Mouse (Mus musculus) liver, embryonic 14.5 days (tissue): ENCODE results near the gene Rph3a. TPM values are rescaled to one million over a fixed set of nuclear protein-coding genes. Genes with fewer than 3 reads are reported as not detected.

Source experiments
- ATAC-seq: fragments of 200-750 bp; cut with Nextera tagmentation; 2 replicates; pipeline ENCODE4 v1.8.0; 2017; ENCODE audit warnings: moderate number of reproducible peaks, mild to moderate bottlenecking, moderate library complexity; ENCODE audit not compliant: insufficient read depth
- DNase-seq, 3 experiments: peaks; one replicate each; pipeline ENCODE4 v3.0.0-alpha.2; 2012 to 2013; ENCODE audit warnings: low read depth in 3 of 3, low spot score in 3 of 3
- H3K27ac ChIP-seq: fragments of 300-500 bp; sonication (generic); 2 replicates; pipeline ENCODE4 v1.5.1; 2014; ENCODE audit warnings: moderate library complexity, mild to moderate bottlenecking, control low read depth, inconsistent platforms
- H3K27me3 ChIP-seq: fragments of 300-500 bp; sonication (generic); 2 replicates; pipeline ENCODE4 v1.6.1; 2014; ENCODE audit warnings: mild to moderate bottlenecking, low read length, moderate library complexity; ENCODE audit not compliant: control insufficient read depth, insufficient read depth
- H3K36me3 ChIP-seq: fragments of 300-500 bp; sonication (generic); replicated peaks from 2 replicates; pipeline ENCODE4 v1.6.1; 2014; ENCODE audit warnings: low read depth; ENCODE audit not compliant: control insufficient read depth, insufficient read depth
- H3K4me1 ChIP-seq, 2 experiments: fragments of 200-500 bp in 1 of 2; fragments of 300-500 bp in 1 of 2; sonication (generic) in 1 of 2; replicated peaks; 2 replicates each; pipeline ENCODE4 v1.6.1; 2012 to 2014; ENCODE audit warnings: antibody characterized with exemption in 1 of 2, inconsistent platforms in 1 of 2, low read length in 1 of 2; ENCODE audit not compliant: control insufficient read depth in 2 of 2, insufficient read depth in 2 of 2
- H3K4me2 ChIP-seq: fragments of 300-500 bp; sonication (generic); 2 replicates; pipeline ENCODE4 v1.6.1; 2014; ENCODE audit warnings: low read depth, mild to moderate bottlenecking, control low read depth, moderate library complexity
- H3K4me3 ChIP-seq, 2 experiments: fragments of 200-500 bp in 1 of 2; fragments of 300-500 bp in 1 of 2; sonication (generic) in 1 of 2; 2 replicates each; pipeline ENCODE4 v1.5.1; 2012 to 2014; ENCODE audit warnings: low read depth in 2 of 2, low read length in 2 of 2, mild to moderate bottlenecking in 2 of 2, control low read depth in 1 of 2, inconsistent platforms in 1 of 2, moderate library complexity in 1 of 2; ENCODE audit not compliant: insufficient read depth in 1 of 2
- H3K9ac ChIP-seq: fragments of 300-500 bp; sonication (generic); replicated peaks from 2 replicates; pipeline ENCODE4 v1.6.1; 2014; ENCODE audit warnings: mild to moderate bottlenecking, control low read depth, moderate library complexity
- H3K9me3 ChIP-seq: fragments of 300-500 bp; sonication (generic); 2 replicates; pipeline ENCODE4 v1.6.1; 2016; ENCODE audit warnings: low read length, mixed read lengths; ENCODE audit not compliant: control insufficient read depth
- CTCF ChIP-seq: IDR thresholded peaks from 2 replicates; pipeline ENCODE4 v1.5.1; 2016; ENCODE audit warnings: antibody characterized with exemption, low read depth, control low read depth
- EP300 ChIP-seq: IDR thresholded peaks from 2 replicates; pipeline ENCODE4 v1.6.1; 2016; ENCODE audit warnings: antibody characterized with exemption, low read depth
- WGBS: fragments of 180-500 bp; shearing (Covaris S2); extraction: QIAGEN DNeasy Blood & Tissue Kit; methylation state at CpG from one replicate; pipeline ENCODE4 v1.1.7; 2014; ENCODE audit not compliant: insufficient replicate concordance; 5-methylcytosine and 5-hydroxymethylcytosine counted together
- polyA plus RNA-seq, 2 experiments: library from polyadenylated mRNA; depleted of rRNA in 1 of 2; stranded (reverse) in 1 of 2; unstranded in 1 of 2; fragments of >200 nt; fragmentation: Nextera tagmentation in 1 of 2; extraction: Ambion mirVana in 1 of 2; gene quantifications; 2 replicates each; pipeline versions ENCODE4 v1.2.1 to v1.2.3; 2012 to 2014

Rph3a gene
- polyA plus RNA-seq, 2 experiments = not detected

DNA sequence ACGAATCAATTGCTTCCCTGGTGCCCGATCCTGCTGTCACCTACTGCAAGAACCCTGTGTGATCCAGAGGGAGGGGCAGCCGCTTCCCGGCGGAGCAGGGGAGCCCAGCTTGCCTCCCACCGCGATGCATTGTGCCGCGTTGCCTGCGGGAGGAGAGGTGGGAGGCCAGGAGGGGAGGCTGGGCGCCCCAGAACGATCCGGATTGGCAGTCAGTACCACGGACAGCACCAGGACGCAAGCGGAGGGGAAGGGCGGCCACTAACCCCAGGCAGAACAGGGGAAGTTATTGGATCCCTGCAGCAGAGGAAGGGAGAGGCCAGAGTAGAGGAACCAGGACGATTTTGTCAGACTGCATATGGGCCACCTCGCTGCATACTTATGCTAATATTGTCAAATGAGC is 486 bp downstream of the Rph3a start:
- Histone ChIP-seq H3K9ac (no peak overlapping the region), H3K27me3 (no peaks in the 10 kb centered on the region; the same call in 1 of the 2 replicates), H3K4me3 (no peak overlapping the region), H3K36me3 (no peaks in the 10 kb centered on the region), H3K4me1 (no peaks in the 10 kb centered on the region), H3K27ac (no peak overlapping the region), H3K4me2 (no peak overlapping the region), H3K9me3 (no peaks in the 10 kb centered on the region)
- 2% methylated on average over 19 of the region's 19 CpGs for WGBS
- TF ChIP-seq CTCF (no peak), EP300 (no peak)
- ATAC-seq = no peak
- DNase-seq = no peak

DNA sequence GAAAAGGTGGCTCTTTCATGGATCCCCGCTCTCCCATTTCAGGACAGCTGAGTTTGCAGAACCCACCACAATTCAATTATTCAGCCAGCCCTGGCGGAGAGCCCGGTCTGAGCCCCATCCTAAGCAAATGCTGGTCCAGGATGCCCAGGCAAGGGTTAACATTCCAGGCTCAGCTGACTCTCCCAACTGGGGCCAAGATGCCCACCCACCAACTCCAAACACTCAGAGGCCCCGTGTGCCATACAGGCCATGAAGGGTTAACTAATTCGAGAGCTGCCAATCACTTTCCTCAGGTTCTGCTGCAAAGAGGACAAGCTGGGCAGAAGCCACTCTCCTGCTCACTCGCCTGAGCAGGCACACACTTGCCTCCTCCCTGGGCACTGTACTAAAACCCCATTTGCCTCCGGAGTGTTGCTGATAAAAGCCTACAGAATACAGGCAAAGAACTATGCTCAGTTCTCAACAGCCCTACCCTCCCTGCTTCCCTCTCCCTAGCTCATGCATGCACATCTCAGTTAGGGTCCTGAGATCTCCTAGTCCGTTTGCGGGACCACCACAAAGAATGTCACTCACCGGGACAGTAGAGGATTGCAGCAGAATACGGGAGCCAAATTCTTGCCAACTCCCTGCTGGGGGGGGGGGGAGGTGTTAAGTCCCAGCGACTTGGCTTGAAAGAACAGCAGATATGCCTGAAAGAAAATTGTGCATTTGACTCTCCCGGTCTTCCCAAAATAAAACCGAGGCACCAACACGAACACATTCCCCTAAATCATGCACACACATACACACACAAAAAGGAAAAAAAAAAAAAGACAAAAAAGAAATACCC is 1.3 kb downstream of the Rph3a start:
- TF ChIP-seq CTCF (no peak), EP300 (no peak)
- H3K27ac ChIP-seq = no peak overlapping the region
- H3K9me3 ChIP-seq = no peaks in the 10 kb centered on the region
- H3K4me3 ChIP-seq = no peak overlapping the region
- H3K36me3 ChIP-seq = no peaks in the 10 kb centered on the region
- no peak for ATAC-seq
- no peak for DNase-seq
- H3K9ac ChIP-seq = no peak overlapping the region
- WGBS = 14% methylated on average over 15 of the region's 15 CpGs
- no peak overlapping the region for H3K4me2 ChIP-seq
- no peaks in the 10 kb centered on the region; the same call in 1 of the 2 replicates for H3K27me3 ChIP-seq
- H3K4me1 ChIP-seq = no peaks in the 10 kb centered on the region

DNA sequence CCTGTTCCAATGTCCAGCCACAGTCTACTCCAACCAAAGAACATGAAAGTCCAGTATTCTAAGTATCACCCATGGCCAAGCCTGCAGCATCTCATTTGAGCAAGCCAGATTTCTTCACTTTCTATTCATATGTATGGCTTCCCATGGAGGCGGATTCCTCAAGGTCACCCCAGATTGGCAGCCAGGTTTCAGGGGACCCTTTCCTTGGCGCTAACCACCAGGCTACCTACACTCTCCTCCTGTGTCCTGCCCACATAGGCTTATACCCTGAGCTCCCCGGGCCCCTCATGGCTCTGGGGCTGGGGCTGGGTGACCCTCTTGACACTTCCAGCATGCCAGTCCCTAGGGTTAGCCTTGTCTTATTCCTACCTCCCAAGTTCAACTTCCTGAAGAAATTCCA is 2.3 kb downstream of the Rph3a start:
- TF ChIP-seq EP300 = no peak
- TF ChIP-seq CTCF = no peak
- no peak for ATAC-seq
- Histone ChIP-seq H3K9me3 (no peaks in the 10 kb centered on the region), H3K4me2 (no peak overlapping the region), H3K27me3 (no peaks in the 10 kb centered on the region; the same call in 1 of the 2 replicates), H3K9ac (no peak overlapping the region), H3K4me1 (no peaks in the 10 kb centered on the region), H3K36me3 (no peaks in the 10 kb centered on the region), H3K4me3 (no peak overlapping the region), H3K27ac (no peak overlapping the region)
- DNase-seq = no peak
- WGBS = 45% methylated on average over 3 of the region's 3 CpGs

DNA sequence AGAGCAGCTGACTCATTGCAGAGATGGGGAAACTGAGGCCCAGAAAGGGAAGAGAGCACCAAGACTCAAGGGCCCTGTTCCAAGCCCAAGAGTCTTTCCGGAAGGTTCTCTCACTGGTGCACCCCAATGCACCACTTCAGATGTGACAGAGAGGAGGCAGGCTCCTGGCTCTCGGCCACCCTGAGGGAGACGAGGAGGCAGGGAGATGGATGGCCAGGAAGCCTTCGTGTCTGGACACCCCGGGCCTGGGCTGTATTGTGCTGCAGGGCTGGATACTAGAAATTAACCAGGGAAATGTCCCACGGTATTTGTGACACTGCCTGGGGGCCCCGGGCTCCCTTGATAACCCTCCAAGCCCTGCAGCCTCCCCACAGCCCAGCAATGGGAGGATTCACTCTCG is 2.8 kb downstream of the Rph3a start:
- WGBS = 57% methylated on average over 8 of the region's 8 CpGs
- no peak overlapping the region for H3K9ac ChIP-seq
- no peaks in the 10 kb centered on the region for H3K36me3 ChIP-seq
- H3K27me3 ChIP-seq = no peaks in the 10 kb centered on the region; the same call in 1 of the 2 replicates
- no peak overlapping the region for H3K27ac ChIP-seq
- H3K4me2 ChIP-seq = no peak overlapping the region
- no peak overlapping the region for H3K4me3 ChIP-seq
- ATAC-seq (no peak), DNase-seq (no peak)
- no peaks in the 10 kb centered on the region for H3K4me1 ChIP-seq
- TF ChIP-seq CTCF (no peak), EP300 (no peak)
- no peaks in the 10 kb centered on the region for H3K9me3 ChIP-seq

DNA sequence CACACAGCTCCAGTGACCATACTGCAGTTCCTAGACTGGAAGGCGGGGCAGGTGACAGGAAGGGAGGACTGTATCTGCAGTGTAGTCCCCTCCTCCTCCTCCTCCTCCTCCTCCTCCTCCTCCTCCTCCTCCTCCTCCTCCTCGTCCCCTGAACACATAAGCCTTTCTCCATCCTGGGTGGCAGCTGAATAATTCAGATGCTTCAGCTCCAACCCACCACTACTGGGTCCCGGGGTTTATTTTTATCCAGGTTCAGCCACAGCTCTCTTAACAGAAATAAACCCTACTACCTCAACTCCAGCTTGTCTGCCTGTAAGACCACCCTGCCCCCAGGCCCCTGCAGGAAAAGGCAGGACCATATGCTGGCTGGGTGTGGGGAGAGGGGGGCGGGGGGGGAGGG is 3.7 kb downstream of the Rph3a start:
- no peak for DNase-seq
- no peak overlapping the region for H3K9ac ChIP-seq
- H3K36me3 ChIP-seq = no peaks in the 10 kb centered on the region
- no peak overlapping the region for H3K27ac ChIP-seq
- no peak for TF ChIP-seq EP300
- TF ChIP-seq CTCF = no peak
- no peaks in the 10 kb centered on the region; the same call in 1 of the 2 replicates for H3K27me3 ChIP-seq
- WGBS = 40% methylated on average over 3 of the region's 4 CpGs
- no peak overlapping the region for H3K4me3 ChIP-seq
- H3K4me2 ChIP-seq = no peak overlapping the region
- ATAC-seq = no peak
- no peaks in the 10 kb centered on the region for H3K9me3 ChIP-seq
- H3K4me1 ChIP-seq = no peaks in the 10 kb centered on the region
